Mouse (Mus musculus) forebrain, embryonic 11.5 days (tissue): Measurements from ENCODE around the gene Cdh24. TPM values are rescaled to one million over a fixed set of nuclear protein-coding genes. Genes with fewer than 3 reads are reported as not detected.

ENCODE experiments used
- ATAC-seq: fragments of 200-750 bp; cut with Nextera tagmentation; replicated peaks from 2 replicates; pipeline ENCODE4 v1.8.0; 2017; ENCODE audit warnings: moderate TSS enrichment; ENCODE audit not compliant: low FRiP score
- DNase-seq: peaks from one replicate; pipeline ENCODE4 v3.0.0-alpha.2; 2017; ENCODE audit warnings: low spot score
- H3K27ac ChIP-seq: fragments of 300-500 bp; sonication (generic); 2 replicates; pipeline ENCODE4 v1.5.1; 2014; ENCODE audit warnings: low read depth, low read length
- H3K27me3 ChIP-seq: fragments of 300-500 bp; sonication (generic); 2 replicates; pipeline ENCODE4 v1.6.1; 2014; ENCODE audit warnings: mild to moderate bottlenecking, low read length, mixed read lengths; ENCODE audit not compliant: control insufficient read depth, insufficient read depth
- H3K36me3 ChIP-seq: fragments of 300-500 bp; sonication (generic); 2 replicates; pipeline ENCODE4 v1.6.1; 2014; ENCODE audit warnings: mild to moderate bottlenecking, low read length, moderate library complexity, mixed read lengths; ENCODE audit not compliant: control insufficient read depth, insufficient read depth
- H3K4me1 ChIP-seq: fragments of 300-500 bp; sonication (generic); replicated peaks from 2 replicates; pipeline ENCODE4 v1.6.1; 2014; ENCODE audit warnings: low read length, mixed read lengths; ENCODE audit not compliant: control insufficient read depth, insufficient read depth
- H3K4me2 ChIP-seq: fragments of 300-500 bp; sonication (generic); 2 replicates; pipeline ENCODE4 v1.6.1; 2014; ENCODE audit warnings: low read depth, mild to moderate bottlenecking, low read length, moderate library complexity, mixed read lengths; ENCODE audit not compliant: severe bottlenecking
- H3K4me3 ChIP-seq: fragments of 300-500 bp; sonication (generic); 2 replicates; pipeline ENCODE4 v1.5.1; 2014; ENCODE audit warnings: low read depth, low read length
- H3K9ac ChIP-seq: fragments of 300-500 bp; sonication (generic); 2 replicates; pipeline ENCODE4 v1.6.1; 2014; ENCODE audit warnings: low read length
- H3K9me3 ChIP-seq: fragments of 300-500 bp; sonication (generic); 2 replicates; pipeline ENCODE4 v1.6.1; 2016; ENCODE audit warnings: low read length, mixed read lengths; ENCODE audit not compliant: control insufficient read depth
- WGBS: fragments of 180-500 bp; shearing (Covaris S2); extraction: QIAGEN DNeasy Blood & Tissue Kit; methylation state at CpG from one replicate; pipeline ENCODE4 v1.1.7; 2014; 5-methylcytosine and 5-hydroxymethylcytosine counted together
- microRNA counts: library from miRNA; unstranded; fragments of <30 nt; microRNA quantifications from one replicate; lab custom pipeline; 2015
- microRNA-seq: library from miRNA; unstranded; fragments of <30 nt; microRNA quantifications from one replicate; pipeline ENCODE4, GENCODE M21; 2016; ENCODE audit not compliant: insufficient number of aligned reads
- polyA plus RNA-seq: library from polyadenylated mRNA; unstranded; fragments of >200 nt; fragmentation: Nextera tagmentation; extraction: Ambion mirVana; gene quantifications from 2 replicates; pipeline ENCODE4 v1.2.1, GENCODE M21; 2014

Gene Cdh24
- polyA plus RNA-seq, 1 experiment from 2014 or later = 10.5 TPM

DNA sequence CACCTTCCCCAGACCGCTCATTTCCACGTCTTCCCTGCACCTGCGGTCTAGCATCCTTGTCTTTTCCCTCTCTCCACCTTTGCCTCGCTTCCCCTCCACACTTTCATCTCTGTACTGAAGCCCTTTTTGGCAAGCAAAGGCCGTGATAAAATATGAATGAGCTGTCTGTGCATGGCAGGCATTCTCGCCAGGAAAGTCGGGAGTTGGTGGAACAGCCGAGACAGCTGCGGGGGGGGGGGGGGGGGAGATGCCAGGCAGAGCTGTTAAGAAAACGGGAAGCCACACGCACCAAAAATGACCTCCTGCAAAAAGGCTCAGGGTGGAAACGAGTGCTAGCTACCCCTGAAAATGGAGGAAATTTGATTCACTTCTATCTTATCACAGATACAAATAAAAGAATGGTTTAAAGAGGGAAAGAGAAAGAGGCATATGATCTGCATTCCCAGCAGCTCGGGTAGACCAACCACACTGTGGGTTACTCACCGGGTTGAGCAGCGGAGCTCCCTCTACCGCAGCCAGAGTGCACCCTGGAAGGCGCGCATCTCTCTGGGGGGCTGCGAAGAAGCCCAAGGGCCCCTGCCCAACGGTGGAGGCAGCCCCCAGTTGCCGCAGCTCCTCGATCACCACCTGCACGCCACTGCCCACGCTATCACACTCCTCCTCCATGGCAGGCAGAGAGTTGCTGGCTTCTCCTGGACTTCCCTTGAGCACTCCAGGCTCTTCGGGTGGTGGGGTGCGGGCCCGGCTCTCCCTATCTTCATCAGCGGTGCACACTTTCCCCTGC lies 46.3 kb downstream of the Cdh24 start:
- Histone ChIP-seq H3K36me3 (no peaks in the 10 kb centered on the region), H3K9me3 (no peaks in the 10 kb centered on the region; the same call in 1 of the 2 replicates), H3K9ac (peak overlapping the region; percentile 8; the same call in 1 of the 2 replicates), H3K4me3 (no peak overlapping the region), H3K27me3 (no peaks in the 10 kb centered on the region), H3K27ac (no peak overlapping the region), H3K4me1 (no peaks in the 10 kb centered on the region), H3K4me2 (no peak overlapping the region)
- ATAC-seq (no peak), DNase-seq (peak; percentile 48)
- 71% methylated on average over 28 of the region's 28 CpGs for WGBS

DNA sequence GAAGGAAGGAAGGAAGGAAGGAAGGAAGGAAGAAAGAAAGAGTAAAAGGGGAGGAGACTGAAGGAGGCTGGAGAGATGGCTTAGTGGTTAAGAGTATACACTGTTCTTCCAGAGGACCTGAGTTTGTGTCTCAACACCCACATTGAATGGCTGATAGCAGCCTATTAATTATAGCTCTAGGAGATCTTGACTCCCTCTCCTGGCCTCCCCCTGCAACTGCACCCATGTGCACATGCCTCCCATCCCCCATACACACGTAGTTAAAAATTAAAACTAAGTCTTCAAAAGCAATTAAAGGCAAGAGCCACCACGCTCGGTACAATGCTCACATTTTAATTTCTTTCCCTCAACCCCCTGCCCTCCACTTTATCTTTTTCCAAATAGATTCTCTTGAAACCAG lies 47.1 kb downstream of the Cdh24 start:
- no peaks in the 10 kb centered on the region for H3K36me3 ChIP-seq
- 92% methylated on average over 3 of the region's 3 CpGs for WGBS

GRCm38 (mm10) chr14:54592319-54592934 lies 48.7 kb downstream of the Cdh24 start:
- Histone ChIP-seq H3K36me3 (no peaks in the 10 kb centered on the region), H3K27me3 (no peaks in the 10 kb centered on the region), H3K27ac (no peak overlapping the region), H3K9me3 (no peaks in the 10 kb centered on the region; the same call in 1 of the 2 replicates), H3K4me1 (no peaks in the 10 kb centered on the region), H3K4me3 (no peak overlapping the region), H3K4me2 (no peak overlapping the region), H3K9ac (no peak overlapping the region)
- ATAC-seq (no peak), DNase-seq (peak; percentile 44)
- 84% methylated on average over 10 of the region's 10 CpGs for WGBS

More for the DNA sequence above, 47.1 kb downstream of the Cdh24 start:
- Histone ChIP-seq H3K4me3 (no peak overlapping the region), H3K27ac (no peak overlapping the region), H3K4me1 (no peaks in the 10 kb centered on the region), H3K4me2 (no peak overlapping the region), H3K9me3 (no peaks in the 10 kb centered on the region; the same call in 1 of the 2 replicates), H3K27me3 (no peaks in the 10 kb centered on the region), H3K9ac (no peak overlapping the region)
- ATAC-seq (no peak), DNase-seq (peak; percentile 46)

GRCm38 (mm10) chr14:54591056-54591455 lies 50.1 kb downstream of the Cdh24 start:
- Histone ChIP-seq H3K27me3 (no peaks in the 10 kb centered on the region), H3K4me2 (no peak overlapping the region), H3K36me3 (no peaks in the 10 kb centered on the region), H3K9ac (no peak overlapping the region), H3K4me3 (no peak overlapping the region), H3K27ac (no peak overlapping the region), H3K4me1 (no peaks in the 10 kb centered on the region), H3K9me3 (no peaks in the 10 kb centered on the region; the same call in 1 of the 2 replicates)
- DNase-seq (peak; percentile 28), ATAC-seq (no peak)
- WGBS = 89% methylated on average over 16 of the region's 16 CpGs

GRCm38 (mm10) chr14:54583681-54584338 lies 57.4 kb downstream of the Cdh24 start:
- DNase-seq (peak; percentile 82), ATAC-seq (no peak)
- no peak overlapping the region for H3K4me3 ChIP-seq
- H3K4me1 ChIP-seq = no peaks in the 10 kb centered on the region
- WGBS = 43% methylated on average over 7 of the region's 7 CpGs
- H3K9ac ChIP-seq = no peak overlapping the region
- no peaks in the 10 kb centered on the region for H3K27me3 ChIP-seq
- H3K4me2 ChIP-seq = no peak overlapping the region
- no peaks in the 10 kb centered on the region for H3K36me3 ChIP-seq
- no peak overlapping the region for H3K27ac ChIP-seq
- H3K9me3 ChIP-seq = no peaks in the 10 kb centered on the region

GRCm38 (mm10) chr14:54582536-54582935 lies 58.6 kb downstream of the Cdh24 start:
- H3K4me1 ChIP-seq = no peaks in the 10 kb centered on the region; the same call in 1 of the 2 replicates
- H3K27me3 ChIP-seq = no peaks in the 10 kb centered on the region
- 91% methylated on average over 9 of the region's 9 CpGs for WGBS
- H3K9me3 ChIP-seq = no peaks in the 10 kb centered on the region
- ATAC-seq = no peak
- H3K36me3 ChIP-seq = no peaks in the 10 kb centered on the region
- DNase-seq = peak; percentile 42
- no peak overlapping the region for H3K27ac ChIP-seq
- H3K4me2 ChIP-seq = no peak overlapping the region
- H3K9ac ChIP-seq = no peak overlapping the region
- no peak overlapping the region for H3K4me3 ChIP-seq

MicroRNA genes within 50 kb of the gene (microRNA counts, 519-probe panel; counts per million panel counts)
- microRNA mmu-miR-686 (lab: Ali Mortazavi, UCI) = 31.2 counts per million

Small RNAs within 50 kb of the gene (microRNA-seq; reads per million reads assigned to microRNA genes)
- gene Mir686 = not detected
- gene Mir6948 = not detected

Other genes with a start within 250 kb of the Cdh24 start
- gene Slc7a7, start 223.6 kb downstream of the Cdh24 start, polyA plus RNA-seq = 4.5 and 5.0 TPM in 2 replicates
- gene Mrpl52, start 214.5 kb downstream of the Cdh24 start, polyA plus RNA-seq = 220 and 221 TPM in 2 replicates
- 70.7 and 71.6 TPM in 2 replicates for gene Mmp14, start 209.8 kb downstream of the Cdh24 start, polyA plus RNA-seq
- gene Lrp10, start 177.2 kb downstream of the Cdh24 start, polyA plus RNA-seq = 28.8 and 29.9 TPM in 2 replicates
- 18.8 and 19.8 TPM in 2 replicates for gene Rem2, start 165.3 kb downstream of the Cdh24 start, polyA plus RNA-seq
- 142 and 151 TPM in 2 replicates for gene Prmt5, start 123.8 kb downstream of the Cdh24 start, polyA plus RNA-seq
- 50.6 and 55.5 TPM in 2 replicates for gene Haus4, start 86.7 kb downstream of the Cdh24 start, polyA plus RNA-seq
- gene Ajuba, start 63.8 kb downstream of the Cdh24 start, polyA plus RNA-seq = 51.6 and 59.7 TPM in 2 replicates
- 9.6 and 9.9 TPM in 2 replicates for gene 4931414P19Rik, start 35.4 kb downstream of the Cdh24 start, polyA plus RNA-seq
- 414 and 455 TPM in 2 replicates for gene Psmb5, start 23.3 kb downstream of the Cdh24 start, polyA plus RNA-seq
- 0.05 TPM in 1 of 2 replicates, not detected in the other for gene Psmb11, start 19.9 kb downstream of the Cdh24 start, polyA plus RNA-seq
- gene Gm17606, start 412 bp downstream of the Cdh24 start, polyA plus RNA-seq = not detected in 2 replicates
- gene 1700123O20Rik, start 44.9 kb upstream of the Cdh24 start, polyA plus RNA-seq = 89.9 and 94.4 TPM in 2 replicates
- gene Acin1, start 45.6 kb upstream of the Cdh24 start, polyA plus RNA-seq = 150 and 160 TPM in 2 replicates
- 0.17 and 0.23 TPM in 2 replicates for gene Gm29776, start 57.5 kb upstream of the Cdh24 start, polyA plus RNA-seq
- gene Cebpe, start 70.8 kb upstream of the Cdh24 start, polyA plus RNA-seq = not detected in 2 replicates
- gene Slc7a8, start 140.6 kb upstream of the Cdh24 start, polyA plus RNA-seq = 1.5 and 2.1 TPM in 2 replicates
- not detected in 2 replicates for gene Rnf212b, start 172.8 kb upstream of the Cdh24 start, polyA plus RNA-seq
- gene Homez, start 229.6 kb upstream of the Cdh24 start, polyA plus RNA-seq = 15.7 and 16.1 TPM in 2 replicates
- gene Ppp1r3e, start 236.2 kb upstream of the Cdh24 start, polyA plus RNA-seq = 0.69 and 1.4 TPM in 2 replicates
- 3.1 and 3.2 TPM in 2 replicates for gene Bcl2l2, start 242.0 kb upstream of the Cdh24 start, polyA plus RNA-seq
- not detected in 2 replicates for gene Gm20521, start 242.1 kb upstream of the Cdh24 start, polyA plus RNA-seq